Mouse (Mus musculus): ENCODE measurements around the gene Trmu. TPM values are rescaled to one million over a fixed set of nuclear protein-coding genes. Genes with fewer than 3 reads are reported as not detected.

Trmu gene
- polyA plus RNA-seq, 1 experiment from 2014 or later, result 37.3 TPM

GRCm38 (mm10) chr15:85935627-85936049 lies 56.5 kb downstream of the Trmu start:
- Histone ChIP-seq H3K4me1 (ENCODE audit: control insufficient read depth, insufficient read depth, low read length) (peaks cover 5% of the 10 kb centered on the region; the same call in 1 of the 2 replicates), H3K9ac (ENCODE audit: low read depth, low read length) (no peak overlapping the region), H3K27ac (ENCODE audit: low read length) (no peak overlapping the region), H3K27me3 (replicated peaks; ENCODE audit: control insufficient read depth, insufficient read depth, low read length) (no peaks in the 10 kb centered on the region), H3K36me3 (ENCODE audit: control insufficient read depth, insufficient read depth, low read length) (no peaks in the 10 kb centered on the region), H3K4me3 (ENCODE audit: low read length) (no peak overlapping the region), H3K9me3 (ENCODE audit: control insufficient read depth, low read length) (no peaks in the 10 kb centered on the region), H3K4me2 (ENCODE audit: low read depth, low read length) (no peak overlapping the region)
- WGBS, result 16% methylated on average over 5 of the region's 5 CpGs
- ATAC-seq, result peak; percentile 79

Other genes starting within 250 kb of the Trmu start
- gene Ppara, start 144.3 kb upstream of the Trmu start, polyA plus RNA-seq (2015; fragmentation: Nextera tagmentation; extraction: Ambion mirVana), result 31.0 and 37.6 TPM in 2 replicates
- 58.2 and 62.2 TPM in 2 replicates for gene Cdpf1, start 67.6 kb upstream of the Trmu start, polyA plus RNA-seq (2015; fragmentation: Nextera tagmentation; extraction: Ambion mirVana)
- 0.17 and 0.18 TPM in 2 replicates for gene Pkdrej, start 57.6 kb upstream of the Trmu start, polyA plus RNA-seq (2015; fragmentation: Nextera tagmentation; extraction: Ambion mirVana)
- gene Ttc38, start 47.0 kb upstream of the Trmu start, polyA plus RNA-seq (2015; fragmentation: Nextera tagmentation; extraction: Ambion mirVana), result 13.4 and 15.1 TPM in 2 replicates
- gene Gtse1, start 19.6 kb upstream of the Trmu start, polyA plus RNA-seq (2015; fragmentation: Nextera tagmentation; extraction: Ambion mirVana), result 20.0 and 22.9 TPM in 2 replicates
- 0.51 and 0.70 TPM in 2 replicates for gene Celsr1, start 154.5 kb downstream of the Trmu start, polyA plus RNA-seq (2015; fragmentation: Nextera tagmentation; extraction: Ambion mirVana)
- gene Gramd4, start 178.4 kb downstream of the Trmu start, polyA plus RNA-seq (2015; fragmentation: Nextera tagmentation; extraction: Ambion mirVana), result 9.1 and 9.5 TPM in 2 replicates